Mouse (Mus musculus) spleen, postnatal 14 days (tissue): ENCODE data around the gene Ruvbl2.

Experiments used
- DNase-seq, 2 experiments: peaks; one replicate each; pipeline ENCODE4 v3.0.0; 2021 to 2022; ENCODE audit warnings: low spot score in 2 of 2

Ruvbl2 gene

DNA sequence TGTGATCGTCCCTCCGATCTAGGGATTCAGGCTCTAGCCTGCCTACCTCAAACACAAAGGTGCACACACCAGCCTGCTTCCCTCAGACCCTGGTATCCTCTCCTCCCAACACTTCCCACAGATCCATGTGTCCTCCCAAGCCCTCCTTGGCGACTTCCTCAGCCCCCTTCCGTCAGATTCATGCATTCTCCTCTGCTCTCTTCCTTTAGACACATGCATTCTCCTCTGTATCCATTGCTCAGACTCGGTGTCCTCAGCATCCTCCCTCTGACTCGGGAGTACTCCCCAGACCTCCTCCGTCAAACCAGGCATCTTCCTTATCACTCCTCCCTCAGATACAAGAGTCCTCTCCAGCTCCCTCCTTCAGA lies 4.1 kb downstream of the Ruvbl2 start:
- DNase-seq, result no peak

DNA sequence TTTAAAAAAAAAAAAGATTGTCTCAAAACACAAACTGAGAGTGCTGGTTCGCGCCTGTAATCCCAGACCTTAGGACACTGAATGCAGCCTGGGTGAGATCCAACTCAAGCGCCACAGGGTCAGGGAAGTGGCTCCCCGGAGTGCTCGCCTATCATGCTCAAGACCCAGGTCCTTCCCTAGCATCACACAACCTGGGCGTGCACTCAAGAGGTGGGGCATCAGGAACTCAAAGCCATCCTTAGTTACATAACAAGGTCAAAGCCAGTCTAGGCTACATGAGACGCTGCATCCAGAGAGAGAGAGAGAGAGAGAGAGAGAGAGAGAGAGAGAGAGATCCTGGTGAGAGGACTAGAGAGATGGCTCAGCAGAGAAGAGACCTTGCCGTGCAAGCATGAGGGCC lies 11.3 kb downstream of the Ruvbl2 start:
- no peak for DNase-seq

DNA sequence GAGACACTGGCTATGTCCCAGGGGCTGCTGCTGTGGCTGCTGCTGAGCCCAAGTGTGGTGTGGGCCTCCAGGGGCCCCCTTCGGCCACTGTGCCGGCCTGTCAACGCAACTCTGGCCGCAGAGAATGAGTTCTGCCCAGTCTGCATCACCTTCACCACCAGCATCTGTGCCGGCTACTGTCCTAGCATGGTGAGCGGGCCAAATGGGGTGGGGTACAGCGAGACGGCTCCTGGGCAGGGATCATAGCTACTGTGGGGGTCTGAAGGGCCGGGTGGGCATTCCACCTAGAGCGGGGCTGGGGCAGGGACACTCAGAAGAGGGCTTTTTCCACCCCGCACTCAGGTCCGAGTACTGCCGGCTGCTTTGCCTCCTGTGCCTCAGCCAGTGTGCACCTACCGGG lies 16.7 kb downstream of the Ruvbl2 start:
- DNase-seq, result no peak

DNA sequence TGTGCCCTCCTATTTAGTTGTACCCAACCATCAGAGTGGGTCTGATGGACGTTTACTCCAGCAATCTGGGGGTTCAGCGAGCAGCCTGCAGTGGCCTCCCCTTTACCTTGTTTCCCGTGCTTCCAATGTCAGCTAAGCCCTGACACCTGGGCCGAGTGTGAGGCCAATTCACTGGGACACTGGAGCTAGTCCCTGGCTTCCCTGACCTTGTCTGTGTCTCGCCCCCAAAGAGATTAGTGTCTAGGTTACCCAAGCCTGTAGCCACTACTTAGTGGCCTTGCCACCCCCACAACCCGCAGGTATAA lies 17.3 kb downstream of the Ruvbl2 start, which contains the start of gene Lhb:
Lhb (plus strand) TSS at position 206 of the 305 bp plus-strand sequence.
- DNase-seq, result no peak

DNA sequence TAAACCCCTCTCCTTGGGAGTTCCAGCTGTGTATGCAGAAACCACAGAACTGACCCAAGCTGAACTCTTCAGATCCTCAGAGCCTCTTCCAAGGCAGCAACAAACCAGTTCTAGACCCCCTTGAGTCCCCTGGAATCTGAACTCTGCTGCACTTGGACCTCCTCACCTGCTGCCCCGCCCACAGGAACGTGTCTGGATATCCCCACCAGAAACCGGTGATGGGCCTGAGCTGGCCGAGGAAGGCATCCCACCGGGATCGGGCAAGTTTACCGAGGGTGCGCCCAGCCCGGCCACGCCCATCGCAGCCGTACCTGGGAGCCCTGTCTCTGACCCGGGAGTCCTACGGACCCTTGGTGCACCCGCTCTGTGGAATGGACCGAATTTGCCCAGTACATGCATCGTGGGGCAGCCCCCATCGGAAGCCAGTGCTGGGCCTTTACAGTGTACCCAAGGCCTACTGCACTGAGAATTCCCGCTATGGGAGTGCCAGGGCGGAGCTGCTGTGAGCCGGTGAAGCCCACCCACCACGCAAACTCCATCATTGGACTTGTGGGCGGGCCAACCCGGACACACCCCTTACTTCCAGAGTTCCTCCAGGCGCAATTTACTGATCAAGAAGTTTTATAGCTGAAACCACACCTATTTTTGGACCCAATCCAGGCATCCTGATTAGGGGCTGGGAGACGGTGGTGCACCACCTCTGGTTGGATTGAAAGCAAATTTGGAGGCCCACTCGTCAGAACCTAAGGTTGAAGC lies 17.9 kb downstream of the Ruvbl2 start:
- no peak for DNase-seq

DNA sequence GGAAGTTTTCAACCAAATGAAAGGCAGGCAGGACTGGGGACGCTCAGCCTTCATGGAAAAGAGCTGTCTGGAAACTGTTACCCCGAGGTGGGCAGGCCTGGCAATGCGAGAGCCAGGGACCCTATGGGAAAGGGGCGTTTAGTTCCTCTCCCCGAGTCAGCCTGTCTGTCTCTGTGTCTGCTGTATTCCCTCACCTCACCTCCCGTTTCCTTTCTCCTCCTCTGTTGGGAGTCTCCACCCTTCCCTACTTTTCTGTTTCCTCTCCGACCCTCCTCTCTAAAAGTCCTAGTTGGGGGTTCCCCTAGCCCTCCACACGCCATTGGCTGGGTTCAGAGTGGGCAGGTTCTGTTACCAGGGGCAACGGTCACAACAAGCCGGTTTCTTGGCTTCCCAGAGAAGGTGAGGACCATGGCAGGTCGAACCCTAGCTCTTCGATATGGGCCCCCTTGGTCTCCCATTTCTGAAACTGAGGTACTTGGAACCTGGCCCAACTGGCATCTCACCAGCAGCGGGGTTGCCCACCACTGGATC lies 19.9 kb downstream of the Ruvbl2 start:
- DNase-seq, result no peak

DNA sequence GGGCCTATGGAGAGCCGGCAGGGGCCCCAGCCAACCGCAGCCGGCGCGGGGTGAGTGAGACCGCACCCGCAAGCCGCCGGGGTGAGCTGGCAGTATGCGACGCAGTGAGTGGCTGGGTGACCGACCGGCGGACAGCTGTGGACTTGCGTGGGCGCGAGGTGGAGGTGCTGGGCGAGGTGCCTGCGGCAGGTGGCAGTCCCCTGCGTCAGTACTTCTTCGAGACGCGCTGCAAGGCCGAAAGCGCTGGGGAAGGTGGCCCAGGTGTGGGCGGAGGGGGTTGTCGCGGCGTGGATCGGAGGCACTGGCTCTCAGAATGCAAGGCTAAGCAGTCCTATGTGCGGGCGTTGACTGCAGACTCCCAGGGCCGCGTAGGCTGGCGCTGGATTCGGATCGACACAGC lies 22.3 kb downstream of the Ruvbl2 start:
- DNase-seq, result no peak

DNA sequence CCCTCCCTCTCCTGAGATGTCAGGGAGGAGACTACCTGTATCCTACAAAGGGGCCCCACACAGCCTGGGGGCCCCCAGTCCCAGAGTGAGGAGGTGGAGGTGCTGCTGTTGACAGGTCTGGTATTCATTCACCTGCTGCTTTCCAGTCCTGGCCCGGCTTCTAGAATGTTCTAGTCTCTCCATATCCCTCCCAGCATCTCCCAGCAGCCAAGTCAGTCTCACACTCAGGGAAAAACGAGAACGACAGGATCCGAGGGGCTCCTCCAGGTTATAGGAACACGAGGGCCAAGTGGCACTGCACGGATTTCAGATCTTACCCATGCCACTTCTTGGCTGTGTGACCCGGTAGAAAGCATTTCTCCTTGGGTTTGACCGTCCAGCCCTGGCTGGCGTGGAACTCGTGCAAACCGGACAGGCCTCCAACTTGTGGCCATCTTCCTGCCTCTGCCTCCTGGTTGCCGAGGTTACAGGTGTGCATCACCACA lies 23.1 kb downstream of the Ruvbl2 start:
- DNase-seq, result no peak

DNA sequence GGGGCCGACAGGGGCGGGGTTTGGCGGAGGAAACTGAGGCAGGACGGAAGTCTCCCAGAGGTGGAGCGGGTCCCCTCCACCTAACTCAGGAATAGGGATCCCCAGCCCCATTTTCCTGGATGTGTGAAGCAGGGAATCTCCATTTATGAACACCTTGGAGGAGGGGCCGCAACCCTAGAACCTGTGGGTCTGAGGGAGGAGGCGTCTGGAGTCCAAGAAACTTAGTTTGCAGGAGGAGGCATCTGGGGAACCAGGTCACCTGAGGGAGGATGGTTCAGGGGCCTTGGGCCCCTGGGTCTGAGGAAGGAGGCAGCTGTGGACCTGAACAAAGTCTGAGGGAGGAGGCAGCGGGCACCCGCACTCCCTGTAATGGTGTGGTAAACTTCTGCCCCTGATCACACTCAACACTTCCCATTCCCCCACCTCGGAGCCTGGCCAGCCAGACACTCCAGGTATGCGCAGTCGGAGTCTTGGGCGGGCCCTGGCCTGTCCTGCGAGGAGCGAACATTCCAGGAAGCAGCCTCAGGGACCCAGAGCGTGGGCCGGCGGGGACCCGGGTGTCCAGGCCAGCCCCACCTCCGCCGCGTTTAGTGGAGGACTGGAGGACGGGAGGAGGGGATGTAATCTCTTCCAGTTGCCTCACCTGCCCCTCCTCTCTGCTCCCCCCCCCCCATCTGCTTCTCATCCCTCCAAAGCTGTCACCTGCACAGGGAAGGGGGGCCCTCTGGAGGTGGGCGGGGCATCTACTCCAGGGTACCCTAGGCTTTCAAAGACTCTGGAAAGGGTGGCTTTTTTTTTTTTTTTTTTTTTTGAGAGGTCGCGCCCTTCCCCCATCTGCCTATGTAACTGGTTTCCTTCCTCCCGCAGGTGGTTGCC lies 23.8 kb downstream of the Ruvbl2 start:
- no peak for DNase-seq

DNA sequence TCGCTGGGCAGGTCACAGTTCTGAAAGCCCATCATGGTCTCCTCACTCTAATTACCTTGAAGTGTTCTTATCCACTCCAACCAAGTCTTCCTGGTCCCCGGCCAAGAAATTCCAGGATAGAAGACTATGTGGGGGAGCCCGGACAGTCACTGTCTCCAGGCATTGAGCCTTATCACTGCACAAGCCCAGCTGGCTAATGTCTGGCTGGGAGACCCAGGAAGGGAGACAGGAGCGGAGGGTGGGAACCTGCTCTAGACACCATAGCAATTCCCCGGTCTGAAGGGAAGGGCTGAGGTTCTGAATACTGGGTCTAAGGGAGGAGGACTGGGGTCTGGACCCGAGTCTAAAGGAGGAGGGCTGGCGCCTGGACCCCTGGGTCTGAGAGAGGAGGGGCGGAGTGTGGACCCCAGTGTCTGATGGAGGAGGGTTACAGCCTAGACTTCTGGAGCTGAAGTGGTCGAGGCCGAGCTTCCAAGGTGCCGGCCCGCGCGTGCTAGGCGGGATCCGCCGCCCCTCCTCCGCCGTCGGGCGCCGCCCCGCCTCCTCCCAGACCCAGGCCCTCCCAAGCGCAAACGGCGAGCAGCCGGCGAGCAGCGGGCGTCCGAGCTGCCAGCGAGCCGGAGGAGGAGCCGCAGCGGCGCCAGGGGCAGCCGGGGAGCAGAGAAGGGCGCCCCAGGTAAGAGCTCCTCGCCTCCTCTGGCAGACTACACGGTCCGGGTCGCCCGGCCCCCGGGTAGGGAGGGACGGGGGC lies 24.6 kb downstream of the Ruvbl2 start, which contains the start of gene Ntf5:
Ntf5 (plus strand) TSS at position 583 of the 751 bp plus-strand sequence.
- no peak for DNase-seq

DNA sequence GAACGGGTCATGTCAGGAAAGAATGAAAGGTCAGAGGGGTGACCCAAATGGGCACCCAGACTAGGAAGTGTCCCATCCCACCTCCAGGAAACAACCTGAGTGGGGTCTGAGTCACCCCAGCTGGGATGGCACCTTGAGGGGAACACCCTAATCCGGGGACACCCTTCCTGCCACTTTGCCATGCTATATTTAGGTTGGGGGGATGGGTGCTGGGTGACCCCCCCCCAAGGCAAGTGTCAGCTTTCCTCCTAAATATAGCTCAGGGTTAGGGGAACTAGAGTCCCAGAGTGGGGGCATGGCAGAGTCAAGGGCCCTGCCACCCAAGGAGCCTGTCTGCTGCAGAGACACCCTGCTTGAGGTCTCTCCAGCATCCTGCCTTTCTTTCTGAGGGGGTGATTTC lies 25.5 kb downstream of the Ruvbl2 start:
- no peak for DNase-seq

DNA sequence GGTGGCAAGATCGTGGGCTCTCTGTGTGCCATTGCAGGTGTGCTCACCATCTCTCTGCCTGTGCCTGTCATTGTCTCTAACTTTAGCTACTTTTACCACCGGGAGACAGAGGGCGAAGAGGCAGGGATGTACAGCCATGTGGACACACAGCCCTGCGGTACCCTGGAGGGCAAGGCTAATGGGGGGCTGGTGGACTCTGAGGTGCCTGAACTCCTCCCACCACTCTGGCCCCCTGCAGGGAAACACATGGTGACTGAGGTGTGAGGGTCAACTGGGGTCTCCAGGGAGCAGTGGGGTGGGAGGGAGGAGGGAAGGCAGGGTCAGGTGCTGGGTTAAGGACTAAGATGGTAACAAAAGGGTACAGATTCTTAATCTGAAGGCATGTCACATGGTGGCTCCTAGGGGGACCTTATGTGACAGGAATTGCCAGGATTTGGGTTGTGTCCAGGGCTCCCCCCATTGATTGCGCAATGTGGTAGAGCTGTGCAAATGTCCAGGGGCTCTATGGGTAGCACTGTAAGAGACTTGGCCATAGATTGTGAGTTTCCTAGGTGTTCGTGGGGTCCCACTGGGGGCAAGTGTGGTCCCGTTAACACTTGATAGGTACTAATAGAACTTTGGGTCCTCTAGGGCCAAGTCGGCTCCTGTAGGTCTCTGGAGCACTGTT lies 28.3 kb downstream of the Ruvbl2 start:
- no peak for DNase-seq

DNA sequence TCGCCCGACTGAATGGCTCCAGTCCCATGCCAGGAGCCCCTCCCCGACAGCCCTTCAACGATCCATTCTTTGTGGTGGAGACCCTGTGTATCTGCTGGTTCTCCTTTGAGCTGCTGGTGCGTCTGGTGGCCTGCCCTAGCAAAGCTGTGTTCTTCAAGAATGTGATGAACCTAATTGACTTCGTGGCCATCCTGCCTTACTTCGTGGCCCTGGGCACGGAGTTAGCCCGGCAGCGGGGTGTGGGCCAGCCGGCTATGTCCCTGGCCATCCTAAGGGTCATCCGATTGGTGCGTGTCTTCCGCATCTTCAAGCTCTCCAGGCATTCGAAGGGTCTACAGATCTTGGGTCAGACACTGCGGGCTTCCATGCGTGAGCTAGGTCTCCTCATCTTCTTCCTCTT lies 28.9 kb downstream of the Ruvbl2 start:
- no peak for DNase-seq

DNA sequence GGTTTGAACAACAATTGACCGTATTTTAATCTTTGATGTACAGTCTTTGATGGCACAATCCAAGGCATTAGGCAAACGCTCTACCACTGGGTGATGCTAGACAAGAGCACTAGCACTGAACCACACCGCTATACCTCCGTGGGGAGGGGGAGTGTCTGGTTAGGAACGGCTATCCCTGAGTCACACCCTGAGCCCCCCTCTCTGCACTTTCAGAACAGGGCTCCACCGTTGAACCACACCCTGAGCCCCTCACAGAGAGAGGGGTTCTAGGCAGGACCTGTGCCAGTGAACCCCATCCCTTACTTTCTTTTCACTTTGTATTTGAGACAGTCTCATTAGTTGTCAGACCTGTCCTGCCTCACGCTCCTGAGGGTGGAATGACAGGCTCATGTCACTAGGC lies 29.5 kb downstream of the Ruvbl2 start:
- DNase-seq, result no peak

DNA sequence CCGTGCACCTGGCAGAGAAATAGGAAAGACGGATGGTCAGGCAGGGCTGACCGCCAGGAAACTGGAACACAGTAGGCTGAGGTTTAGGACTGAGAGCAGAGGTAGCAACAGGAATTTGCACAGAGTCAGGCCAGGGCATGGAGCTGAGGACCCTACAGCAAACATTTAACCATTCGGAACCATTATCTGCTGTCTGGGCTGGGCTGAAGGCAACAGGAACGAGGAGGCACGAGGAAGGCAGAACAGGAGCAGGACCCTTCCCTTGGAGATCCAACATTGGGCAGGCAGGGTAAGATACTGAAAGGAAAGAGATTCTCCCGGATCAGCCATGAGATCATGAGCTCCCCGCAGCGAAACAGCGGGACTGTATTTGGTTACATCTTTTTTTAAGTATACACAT lies 30.1 kb downstream of the Ruvbl2 start:
- DNase-seq, result no peak

DNA sequence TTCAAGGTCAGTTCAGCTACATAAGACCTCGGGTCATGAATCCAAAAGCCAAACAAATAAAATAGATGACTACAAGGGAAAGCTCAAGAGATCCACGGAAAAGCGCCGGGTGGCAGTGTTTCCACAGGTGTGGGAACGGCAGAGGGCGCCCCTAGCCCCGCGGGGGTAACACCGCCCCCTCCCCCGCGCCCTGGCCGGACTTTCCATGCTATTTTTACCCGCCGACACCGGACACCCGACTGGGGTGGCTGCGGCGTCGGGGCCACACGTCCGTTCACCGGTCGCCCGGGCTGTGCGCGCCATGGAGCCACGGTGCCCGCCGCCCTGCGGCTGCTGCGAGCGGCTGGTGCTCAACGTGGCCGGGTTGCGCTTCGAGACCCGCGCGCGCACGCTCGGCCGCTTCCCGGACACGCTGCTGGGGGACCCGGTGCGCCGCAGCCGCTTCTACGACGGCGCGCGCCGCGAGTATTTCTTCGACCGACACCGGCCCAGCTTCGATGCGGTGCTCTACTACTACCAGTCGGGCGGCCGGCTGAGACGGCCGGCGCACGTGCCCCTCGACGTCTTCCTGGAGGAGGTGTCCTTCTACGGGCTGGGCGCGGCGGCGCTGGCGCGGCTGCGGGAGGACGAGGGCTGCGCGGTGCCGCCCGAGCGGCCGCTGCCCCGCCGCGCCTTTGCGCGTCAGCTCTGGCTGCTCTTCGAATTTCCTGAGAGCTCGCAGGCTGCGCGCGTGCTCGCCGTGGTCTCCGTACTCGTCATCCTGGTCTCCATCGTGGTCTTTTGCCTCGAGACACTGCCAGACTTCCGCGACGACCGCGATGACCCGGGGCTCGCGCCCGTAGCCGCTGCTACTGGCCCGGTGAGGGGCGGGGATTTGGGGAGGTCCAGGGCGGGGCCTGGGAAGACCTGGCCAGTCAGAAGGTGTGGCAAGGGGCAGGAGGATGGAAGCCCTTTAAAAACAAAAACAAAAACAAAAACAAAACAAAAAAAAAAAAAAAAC lies 31.4 kb downstream of the Ruvbl2 start:
- no peak for DNase-seq

DNA sequence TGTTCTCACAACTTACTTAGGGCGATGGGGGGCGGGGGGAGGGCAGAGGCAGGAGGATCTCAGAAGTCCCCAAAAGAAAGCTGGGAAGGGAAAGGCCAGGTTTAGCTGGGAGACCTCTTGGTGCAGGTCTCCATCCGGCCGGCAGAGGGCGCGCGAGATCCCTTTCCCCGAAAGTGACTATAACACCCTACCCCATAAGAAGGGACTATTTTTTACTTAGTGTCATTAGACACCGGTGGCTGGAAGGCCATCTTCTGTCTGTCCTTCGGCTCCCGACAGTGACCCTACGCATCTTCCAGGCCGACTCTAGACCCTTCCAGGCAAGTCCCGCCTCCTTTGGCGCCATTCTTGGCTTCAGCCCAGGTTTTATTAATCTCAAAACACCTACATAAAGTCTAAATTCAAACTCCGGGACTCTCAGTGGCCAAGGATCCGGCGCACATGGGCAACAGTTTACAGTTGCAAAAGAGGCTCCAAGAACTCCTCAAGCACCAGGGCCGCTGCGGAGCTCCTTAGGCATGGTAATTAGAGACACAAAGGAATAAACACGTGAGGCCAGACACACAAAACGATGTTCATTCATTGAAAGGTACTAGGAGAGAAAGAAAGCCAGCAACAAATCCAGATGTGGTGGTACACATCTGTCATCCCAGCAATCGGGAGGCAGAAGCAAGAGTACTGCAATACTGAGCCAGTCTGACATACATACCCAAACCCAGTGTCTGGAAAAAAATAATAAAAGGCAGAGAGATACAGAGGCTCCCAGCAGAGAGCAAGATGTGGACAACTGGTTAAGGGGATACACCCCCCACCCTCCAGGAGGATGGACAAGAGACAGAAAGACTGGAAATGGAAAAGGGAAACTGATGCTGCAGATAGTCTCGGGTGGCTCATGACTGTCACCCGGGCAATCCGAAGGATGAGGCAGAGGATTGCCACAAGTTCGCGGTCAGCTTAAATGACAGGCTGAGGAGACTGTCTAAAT lies 32.5 kb downstream of the Ruvbl2 start, which contains the start of gene Kcna7:
Kcna7 (plus strand) TSS at position 563 of the 985 bp plus-strand sequence.
- peak; percentile 61 to 76 for DNase-seq

DNA sequence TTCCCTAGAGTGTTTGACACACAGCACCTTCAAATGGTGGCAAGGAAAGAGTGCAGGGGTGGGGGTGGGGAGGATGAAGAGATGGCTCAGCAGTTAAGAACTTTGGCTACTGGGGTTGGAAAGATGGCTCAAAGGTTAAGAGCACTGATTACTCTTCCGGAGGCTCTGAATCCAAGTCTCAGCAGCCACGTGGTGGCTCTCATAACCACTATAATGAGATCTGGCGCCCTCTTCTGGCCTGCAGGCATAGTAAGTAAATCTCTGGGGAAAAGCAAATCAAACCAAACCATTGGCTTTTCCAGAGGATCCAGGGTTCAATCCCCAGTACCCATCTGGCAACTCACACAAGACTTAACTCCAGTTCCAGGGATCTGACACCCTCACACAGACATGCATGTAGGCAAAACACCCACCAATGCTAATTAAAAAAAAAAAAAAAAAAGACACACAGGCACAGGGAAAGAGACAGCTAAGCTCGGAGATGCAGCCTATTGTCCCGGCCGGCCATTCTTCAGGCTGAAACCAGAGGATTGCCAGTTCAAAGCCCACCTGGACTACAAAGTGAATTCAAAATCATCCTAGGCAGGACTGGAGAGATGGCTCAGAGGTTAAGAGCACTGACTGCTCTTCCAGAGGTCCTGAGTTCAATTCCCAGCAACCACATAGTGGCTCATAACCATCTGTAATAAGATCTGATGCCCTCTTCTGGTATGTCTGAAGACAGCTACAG lies 34.2 kb downstream of the Ruvbl2 start:
- peak in 1 of 2 experiments; percentile 59 for DNase-seq
